Mouse (Mus musculus) ovary, postnatal 10 days (tissue): Measurements from ENCODE around the gene Clptm1.

Source experiments
- DNase-seq: peaks from one replicate; pipeline ENCODE4 v3.0.0; 2022; ENCODE audit warnings: low spot score

Gene Clptm1

DNA sequence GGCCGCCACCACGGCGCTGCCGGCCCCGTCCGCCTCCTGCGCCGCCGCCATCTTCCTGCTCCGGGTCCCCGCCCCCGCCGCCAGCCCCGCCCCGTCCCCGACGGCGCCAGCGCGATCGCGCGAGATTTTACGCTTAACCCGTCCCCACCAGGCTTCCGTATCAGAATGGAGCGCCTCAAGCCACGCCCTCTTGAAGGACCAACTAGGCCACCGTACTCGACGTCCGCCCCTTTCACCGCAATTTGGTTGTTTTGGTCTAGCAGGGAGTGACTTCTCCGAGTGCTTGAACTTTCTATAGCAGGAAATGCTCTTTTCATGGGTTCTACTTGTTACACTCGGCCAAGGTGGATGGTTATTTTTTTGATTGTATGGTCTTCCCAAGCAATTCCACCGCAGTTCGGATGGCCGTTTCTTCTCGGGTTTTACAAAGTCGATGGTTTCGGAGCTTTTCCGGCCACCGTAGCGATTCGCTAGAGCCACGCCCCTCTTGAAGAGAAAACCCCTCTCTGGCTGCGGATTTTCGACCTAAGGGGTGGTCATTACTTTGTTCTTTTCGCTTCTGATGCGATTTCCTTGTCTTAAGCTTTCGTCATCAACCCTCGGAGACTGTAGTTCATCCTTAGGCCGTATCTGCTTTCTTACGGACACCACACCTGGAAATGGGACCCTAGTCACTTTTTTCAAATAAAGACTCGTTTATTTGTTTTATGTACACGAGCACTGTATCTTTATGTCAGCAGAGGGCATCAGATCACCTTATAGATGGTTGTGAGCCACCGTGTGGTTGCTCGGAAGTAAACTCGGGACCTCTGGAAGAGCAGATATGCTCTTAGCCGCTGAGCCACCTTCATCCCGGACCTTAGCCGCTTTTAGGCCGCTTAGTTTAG lies at the start of gene Clptm1:
TSS of gene Clptm1 (minus strand) at position 79 of the 887 bp plus-strand sequence.
- DNase-seq, result peak; percentile 92

DNA sequence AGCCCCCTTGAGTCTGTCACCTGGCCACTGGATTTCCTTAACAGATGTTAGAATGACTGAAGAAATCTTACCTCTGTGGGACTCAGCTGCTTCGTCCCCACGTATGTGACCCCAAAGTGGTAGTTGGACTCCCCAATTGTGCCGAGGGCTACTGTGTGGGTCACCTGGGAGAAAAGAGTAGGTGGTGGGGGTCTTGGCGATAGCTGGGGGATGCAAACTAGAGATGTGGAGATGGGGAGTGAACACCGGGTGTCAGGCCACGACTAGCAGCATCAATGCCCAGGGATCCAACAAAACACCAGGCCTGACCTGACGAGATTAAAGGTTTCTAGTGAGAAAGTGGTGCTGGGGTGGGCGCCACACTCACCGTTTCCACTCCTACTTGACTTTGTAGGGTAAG lies 48.8 kb upstream of the Clptm1 start:
- no peak for DNase-seq

DNA sequence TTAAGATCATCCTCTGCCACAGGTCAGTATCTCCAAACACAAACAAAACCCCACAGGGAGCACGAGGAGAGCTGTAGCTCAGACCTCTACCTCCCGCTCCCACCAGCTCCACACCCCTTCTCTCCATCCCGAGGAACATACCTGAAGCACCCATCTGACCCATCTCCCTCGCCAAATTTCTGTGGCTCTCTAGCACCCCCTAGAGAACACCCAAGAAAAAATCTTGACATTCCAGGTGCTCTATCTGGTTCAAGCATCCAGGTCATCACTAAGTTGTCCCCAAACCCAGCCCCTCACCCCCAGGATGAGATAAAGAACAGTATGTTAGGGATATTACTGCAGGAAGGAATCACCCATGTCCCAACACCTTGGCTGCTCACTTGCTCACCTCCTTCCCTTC lies 48.4 kb upstream of the Clptm1 start:
- no peak for DNase-seq

DNA sequence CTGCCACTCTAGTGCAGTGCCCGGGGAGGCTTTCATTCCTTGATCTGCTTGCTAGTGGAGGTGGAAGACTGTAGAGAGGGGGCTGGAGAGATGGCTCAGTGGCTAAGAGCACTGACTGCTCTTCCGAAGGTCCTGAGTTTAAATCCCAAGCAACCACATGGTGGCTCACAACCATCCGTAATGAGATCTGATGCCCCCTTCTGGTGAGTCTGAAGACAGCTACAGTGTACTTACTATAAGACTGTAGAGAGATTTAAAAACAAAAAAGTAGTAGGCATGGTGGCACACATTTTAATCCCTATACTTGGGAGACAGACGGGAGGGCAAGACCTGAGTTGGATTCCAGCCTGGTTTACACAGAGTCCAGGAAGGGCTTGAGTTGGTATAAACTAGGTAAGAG lies 47.6 kb upstream of the Clptm1 start:
- DNase-seq, result no peak

DNA sequence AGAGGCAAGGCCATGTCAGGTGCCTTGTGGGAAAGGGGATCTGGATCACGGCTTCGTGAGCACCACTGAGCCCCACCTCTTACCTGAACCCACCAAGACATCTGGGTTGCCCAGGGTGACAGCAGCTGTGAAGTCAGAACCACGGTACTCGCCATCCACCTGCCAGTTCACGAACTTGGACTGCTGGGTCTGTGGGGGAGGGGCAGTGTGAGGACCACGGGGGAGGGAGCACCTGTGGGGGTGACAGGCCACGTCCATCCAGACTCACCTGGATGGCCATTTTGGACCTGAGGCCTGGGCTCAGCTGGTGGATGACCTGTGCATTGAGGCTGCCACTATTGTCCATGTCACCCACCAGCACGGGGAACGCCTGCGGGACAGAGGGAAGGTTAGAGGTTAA lies 45.8 kb upstream of the Clptm1 start:
- DNase-seq, result no peak

DNA sequence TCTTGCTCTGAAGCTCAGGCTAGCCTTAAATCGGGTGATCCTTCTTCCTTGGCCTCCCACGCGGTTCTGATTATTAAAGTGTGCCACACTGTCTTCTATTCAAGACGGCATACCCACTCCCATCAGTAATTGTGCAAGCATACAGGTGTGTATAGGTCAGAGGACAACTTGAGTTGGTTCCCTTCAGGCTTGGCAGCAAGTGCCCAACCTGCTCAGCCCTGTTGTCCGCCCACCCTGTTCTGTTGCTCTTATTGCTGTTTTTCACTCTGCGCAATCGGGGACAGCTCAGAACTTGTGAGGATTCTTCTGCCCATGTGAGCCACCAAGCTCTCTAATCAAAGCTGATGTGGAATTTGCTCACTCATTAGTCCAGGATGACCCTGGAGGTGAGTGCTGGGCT lies 40.4 kb upstream of the Clptm1 start:
- no peak for DNase-seq

DNA sequence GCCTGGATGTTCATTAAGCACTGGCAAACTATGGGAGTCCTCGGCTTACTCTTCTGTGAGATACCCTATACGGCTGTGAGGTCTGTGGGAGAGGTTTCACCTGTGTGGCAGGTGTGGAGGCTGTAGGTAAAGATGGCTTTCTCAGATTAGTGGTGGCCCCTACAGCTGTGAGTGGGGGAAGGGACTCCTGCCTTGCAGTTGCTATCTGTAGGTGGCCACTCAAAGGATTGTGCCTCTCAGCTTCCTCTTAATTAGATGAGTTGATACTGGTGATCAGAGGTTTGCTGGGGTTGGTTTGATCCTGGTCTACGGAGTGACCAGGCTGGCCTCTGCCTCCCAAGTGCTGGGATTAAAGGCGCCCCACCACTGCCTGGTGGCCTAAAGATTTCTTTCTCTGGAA lies 39.6 kb upstream of the Clptm1 start:
- no peak for DNase-seq

DNA sequence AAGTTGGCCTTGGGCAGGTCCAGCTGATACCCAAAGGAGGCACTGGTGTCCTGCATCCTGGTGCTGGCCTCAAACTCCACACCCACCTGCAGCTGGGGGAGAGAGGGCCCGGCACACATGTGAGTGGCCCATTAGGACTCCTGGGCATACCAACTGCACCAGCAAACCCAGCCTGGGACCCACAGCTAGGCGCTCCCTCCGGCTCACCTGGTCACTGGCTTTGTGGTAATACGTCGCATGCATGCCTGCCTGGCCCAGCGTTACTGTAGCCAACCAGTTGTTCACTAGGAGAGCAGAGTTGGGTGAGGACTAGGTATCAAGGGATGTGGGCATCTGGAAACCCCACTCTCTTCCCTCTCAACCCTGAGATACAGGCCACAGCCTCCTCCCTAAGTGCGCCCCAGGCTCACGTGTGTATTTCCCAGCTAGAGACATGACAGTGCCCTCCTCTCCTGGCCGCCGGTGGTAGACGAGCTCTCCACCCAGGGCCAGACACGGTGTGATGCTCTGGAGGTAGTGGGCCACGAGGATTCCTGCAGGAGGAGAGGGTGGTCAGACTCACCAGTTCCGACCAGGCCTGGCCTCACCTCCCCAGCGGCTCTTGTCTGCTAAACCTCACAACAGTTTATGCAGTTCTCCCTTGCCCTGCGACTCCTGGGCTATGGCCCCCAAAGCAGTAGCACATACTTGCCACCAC lies 38.2 kb upstream of the Clptm1 start:
- DNase-seq, result no peak

DNA sequence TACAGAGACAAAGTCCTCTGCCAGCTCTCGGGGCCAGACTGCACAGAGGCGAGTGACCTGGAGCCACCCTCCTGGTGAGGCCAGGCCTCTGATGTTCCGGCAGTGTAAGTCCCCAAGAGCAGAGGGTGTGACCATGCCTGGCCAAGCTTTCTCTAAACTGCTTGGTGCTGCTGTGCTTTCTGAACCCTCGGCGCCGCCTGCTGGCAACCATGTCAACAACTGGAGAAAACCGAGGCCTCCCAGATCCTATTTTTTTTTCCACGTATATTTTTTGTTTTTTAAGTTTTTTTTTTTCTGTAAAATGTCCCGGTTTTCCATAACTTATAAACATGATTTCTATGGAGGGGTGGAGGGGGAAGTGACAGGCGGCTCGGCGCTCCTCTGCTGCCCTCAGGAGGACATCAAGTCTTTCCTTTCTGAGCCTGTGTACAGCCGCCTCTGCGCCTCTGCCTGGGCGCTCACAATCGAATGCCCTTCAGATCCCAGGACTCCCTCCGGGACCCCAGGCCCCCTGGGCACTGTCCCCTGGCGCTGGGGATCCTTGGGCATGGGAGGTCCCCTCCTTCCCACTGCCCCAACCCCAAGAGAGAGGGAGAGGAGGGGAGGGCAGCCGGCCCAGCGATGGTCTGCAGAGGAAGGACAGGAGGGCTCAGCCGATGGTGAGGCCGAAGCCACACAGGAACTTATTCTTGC lies 36.4 kb upstream of the Clptm1 start:
- no peak for DNase-seq

DNA sequence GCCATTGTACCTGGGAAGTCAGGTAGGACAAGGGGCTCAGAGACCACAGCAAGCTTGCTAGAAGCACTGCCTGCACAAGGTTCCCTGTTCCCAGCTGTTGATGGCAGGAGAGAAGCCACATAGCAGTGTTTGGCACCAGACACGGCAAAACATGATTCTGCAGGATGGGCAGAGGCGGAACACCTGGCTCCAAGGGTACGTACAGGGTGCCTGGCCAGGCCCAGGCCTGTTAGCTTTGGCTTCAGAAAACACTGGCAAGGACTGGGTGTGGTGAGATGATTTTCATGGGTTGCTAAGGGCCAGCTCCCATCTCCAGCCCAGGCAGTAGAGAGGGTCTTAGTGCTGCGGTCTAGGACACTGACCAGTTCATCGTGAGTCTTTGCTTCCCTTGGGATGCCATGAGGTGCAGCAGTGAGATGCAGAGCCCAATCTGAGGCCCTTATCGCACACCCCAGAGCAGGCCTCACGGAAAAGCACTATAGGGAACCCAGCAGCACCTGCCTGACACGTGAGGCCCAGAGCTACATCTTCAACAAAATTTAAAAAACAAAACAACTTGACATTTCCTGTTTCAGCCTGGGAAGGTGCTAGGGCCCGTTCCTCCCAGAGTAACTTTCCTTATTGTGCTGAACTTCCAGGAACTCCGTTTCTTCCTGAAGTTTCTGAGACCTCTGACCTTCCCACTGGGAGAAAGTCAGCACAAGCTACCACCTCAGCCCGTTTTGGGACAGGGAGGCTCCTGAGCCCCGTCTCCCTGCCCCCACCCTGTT lies 35.7 kb upstream of the Clptm1 start:
- no peak for DNase-seq

DNA sequence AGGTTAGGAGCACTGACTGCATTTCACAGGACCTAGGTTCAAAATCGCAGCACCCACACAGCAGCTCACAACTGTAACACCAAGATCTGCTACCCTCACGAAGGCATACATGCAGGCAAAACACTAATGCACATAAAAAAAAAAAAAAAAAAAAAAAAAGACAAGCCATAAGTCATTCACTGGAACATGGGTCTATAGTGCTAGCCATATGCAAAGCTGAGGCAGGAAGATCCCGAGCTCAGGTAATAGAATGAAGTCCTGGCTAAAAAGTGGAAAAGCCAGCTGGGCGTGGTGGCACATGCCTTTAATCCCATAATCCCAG lies 35.0 kb upstream of the Clptm1 start:
- DNase-seq, result no peak

DNA sequence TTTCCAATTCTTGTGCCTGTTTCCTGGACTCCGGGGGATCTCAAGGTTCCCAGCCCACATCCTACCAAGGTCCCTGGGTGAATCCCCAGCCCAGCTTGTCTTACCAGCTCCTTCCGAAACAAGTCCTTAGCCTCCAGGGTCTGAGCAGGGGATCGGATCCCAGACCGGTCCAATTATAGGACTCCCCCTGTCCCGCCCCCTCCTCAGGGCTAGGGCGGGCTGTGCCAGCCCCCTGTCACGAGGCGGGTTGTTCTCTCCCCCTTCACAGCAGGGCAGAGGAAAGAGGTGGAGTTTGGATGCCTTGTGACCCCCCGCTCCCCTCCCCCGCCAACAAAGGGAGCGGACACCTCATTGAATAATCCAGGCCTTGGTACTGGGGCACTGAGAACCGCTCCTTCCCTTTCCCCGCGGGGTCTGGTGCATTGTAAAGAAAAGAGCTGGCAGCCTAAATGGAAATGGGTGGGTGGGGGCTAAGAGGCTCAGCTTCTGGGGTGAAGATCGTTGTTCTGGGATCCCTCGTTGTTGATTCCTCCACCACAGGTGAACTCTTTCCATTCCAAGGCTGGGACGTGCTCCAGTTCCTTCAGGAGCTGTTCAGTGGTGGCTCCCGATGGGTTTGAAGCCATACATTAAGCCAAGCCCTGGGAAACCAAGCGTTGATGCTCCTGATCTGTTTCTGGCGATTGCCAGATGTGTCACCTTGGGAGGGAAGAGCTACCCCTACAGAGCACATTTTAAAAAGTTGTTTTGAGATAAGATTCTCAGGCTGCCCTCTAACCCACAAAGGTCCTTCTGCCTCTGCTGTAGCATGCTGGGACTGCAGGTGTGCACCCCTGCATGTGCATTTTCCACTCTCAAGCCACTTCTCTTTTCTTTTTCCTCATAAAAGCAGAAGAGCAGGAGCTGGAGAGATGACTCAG lies 34.3 kb upstream of the Clptm1 start, which contains the start of gene Apoe:
TSS of gene Apoe (minus strand) at position 282 of the 920 bp plus-strand sequence.
- DNase-seq, result no peak

DNA sequence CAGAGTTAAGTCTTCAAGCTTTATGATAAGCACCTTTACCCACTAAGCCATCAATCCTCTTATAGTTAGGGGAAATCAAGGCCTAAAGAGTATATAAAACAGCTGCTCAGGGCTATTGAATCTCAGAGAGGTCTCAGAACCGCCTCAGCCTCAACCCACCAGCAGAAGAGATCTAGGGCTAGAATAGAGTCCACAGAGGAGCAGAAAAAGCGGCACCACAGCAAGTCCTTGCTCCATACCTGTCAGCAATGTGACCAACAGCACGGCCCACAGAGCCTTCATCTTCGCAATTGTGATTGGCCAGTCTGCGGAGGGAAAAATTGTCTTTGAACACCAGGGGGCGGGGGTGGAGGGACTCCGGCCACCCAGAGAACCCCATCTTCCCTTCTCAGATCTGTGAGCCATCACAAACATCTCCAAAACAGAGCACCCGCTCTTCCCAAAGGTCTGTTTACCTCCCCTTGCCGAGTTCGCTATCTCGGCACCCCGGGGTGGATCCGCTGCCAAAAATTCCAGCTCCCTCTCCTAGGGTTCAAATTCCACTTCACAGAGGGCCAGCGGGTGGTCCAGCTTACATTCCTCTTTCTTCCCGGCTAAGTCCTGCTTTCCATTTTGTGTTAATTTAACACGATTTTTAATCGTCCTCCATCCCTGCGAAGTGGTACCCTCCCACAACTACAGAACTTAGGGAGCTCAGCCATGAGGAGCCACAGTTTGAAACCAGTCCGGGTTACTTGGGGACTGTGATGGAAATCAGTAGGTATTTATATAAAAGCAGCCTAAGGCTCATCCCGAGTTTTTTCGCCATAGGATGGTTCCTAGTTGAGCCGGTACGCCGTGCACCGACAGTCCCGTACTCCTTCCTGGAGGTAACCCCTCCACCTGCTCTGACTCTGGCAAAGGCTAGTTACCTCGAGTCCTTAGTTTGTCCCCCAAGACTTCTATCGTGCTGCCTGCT lies 33.4 kb upstream of the Clptm1 start:
- DNase-seq, result no peak

DNA sequence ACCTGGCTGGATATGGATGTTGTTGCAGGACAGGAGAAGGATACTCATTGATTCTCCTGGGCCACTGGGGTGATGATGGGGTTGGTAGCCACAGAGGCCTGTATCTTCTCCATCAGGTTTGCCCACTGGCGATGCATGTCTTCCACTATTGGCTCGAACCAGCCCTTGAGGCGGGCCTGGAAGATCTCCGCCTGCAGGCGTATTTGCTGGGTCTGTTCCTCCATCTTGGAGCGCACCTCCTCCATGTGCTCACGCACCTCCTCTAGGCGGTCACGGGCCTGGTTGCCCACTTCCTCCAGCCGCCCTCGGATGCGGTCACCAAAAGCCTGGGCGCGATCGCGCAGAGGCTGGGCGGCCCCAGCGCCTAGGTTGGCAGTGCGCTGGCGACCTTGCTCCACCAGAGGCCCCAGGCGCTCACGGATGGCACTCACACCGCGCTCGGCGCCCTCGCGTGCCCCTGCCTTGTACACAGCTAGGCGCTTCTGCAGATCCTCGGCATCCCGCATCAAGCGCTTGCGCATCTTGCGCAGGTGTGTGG lies 31.6 kb upstream of the Clptm1 start:
- DNase-seq, result no peak

DNA sequence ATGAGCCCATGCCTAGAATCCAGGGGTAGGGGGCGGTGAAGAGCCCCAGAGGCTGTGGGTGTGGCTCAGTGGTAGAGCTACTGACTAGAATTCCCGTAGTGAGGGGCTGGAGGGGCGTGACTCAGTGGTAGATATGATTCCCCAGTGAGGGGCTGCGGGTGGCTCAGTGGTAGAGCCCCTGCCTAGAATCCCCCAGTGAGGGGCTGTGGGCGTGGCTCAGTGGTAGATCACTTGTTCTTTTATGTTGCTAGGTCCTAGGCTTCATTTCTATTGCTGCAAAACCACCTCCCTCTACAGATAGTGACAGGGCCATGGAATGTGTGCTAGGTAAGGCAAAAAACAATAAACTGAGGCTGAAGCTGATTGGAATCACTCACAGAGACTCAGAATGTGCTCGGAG lies 31.0 kb upstream of the Clptm1 start:
- DNase-seq, result no peak

DNA sequence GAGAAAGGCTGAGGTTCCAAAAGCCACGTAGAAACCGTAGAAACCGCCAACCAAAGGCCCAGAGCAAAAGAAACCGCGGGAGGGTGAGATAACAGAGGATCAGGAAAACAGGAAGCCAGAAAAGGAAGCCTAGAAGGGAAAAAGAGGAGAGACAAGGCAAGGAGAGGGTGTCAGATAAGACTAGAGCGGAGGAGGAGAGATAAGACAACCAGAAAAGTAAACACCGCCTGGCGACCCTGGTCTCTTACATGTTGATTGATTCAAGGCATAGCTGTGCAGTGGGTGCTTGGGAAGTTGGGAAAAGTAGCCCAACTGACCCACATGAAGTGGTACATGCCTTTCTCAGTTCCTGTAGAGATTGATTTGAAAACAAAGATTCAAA lies 30.4 kb upstream of the Clptm1 start:
- DNase-seq, result no peak

DNA sequence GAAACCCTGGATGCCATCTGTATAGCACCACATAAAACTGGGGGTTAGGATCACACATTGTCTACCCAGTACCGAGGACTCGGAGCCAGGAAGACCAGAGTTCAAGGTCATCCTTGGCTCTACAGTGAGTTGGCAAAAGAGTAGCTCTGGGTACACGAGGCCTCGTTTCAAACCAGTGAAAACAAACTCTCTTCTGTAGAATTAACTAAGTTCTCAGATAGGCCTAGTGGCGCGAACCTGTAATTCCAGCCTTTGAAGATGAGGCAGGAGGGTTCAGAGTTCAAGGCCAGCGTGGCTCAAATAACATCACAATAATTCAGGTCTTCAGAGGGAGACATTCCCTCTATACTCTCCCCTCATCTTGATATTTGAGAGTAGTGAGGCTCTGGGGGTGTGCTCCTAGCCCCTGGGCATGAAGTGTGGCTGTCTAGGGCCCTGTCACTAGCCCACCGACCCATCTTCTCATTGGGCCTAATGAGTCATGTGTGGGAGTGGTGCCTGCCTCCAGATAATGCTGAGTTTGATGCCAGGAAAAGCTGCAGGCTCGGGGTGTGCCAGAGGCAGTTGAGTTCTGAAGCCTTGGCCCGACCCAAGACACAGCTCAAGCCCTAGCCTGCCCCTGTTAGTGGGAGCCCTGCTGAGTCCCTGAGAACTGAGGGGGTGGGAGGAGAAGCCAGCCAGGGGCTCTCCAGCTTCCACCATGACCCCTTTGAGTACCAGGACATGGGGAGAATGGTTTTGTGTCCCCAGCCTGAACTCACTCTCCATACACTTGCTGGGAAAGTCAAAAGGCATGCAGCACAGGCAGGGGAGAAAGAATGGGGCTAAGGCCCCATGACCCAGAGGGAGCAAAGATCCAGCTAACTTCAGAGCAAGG lies 29.7 kb upstream of the Clptm1 start:
- DNase-seq, result no peak

DNA sequence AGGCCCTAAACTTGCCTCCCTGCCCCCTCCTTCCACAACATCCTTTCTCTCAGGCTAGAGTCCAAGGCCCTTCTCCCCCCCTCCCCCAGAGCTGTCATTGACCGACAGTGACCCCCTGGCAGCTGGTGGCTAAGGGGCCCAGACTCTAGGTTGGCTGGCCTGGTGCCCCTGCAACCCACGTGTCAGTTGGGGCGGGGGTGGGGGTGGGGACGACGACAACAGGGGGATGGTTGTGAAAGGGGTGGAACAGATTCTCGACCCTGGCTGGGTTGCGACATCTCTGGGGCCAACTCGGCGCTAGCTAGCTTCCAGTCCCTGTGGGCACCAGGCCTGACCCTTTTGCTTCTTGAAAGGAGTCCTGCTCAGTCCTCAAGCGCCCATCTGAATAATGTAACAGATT lies 28.6 kb upstream of the Clptm1 start:
- no peak for DNase-seq
